Mouse (Mus musculus): ENCODE measurements around the gene Wdr66.

The Wdr66 gene

GRCm38 (mm10) chr5:123333566-123333965, 81.7 kb downstream of the Wdr66 start:
- no peak overlapping the region for H3K4me3 ChIP-seq (replicated peaks; ENCODE audit: low read length)
- H3K27me3 ChIP-seq (ENCODE audit: insufficient read depth, low read length): peaks cover 7% of the 10 kb centered on the region; the same call in 1 of the 2 replicates
- H3K9me3 ChIP-seq (ENCODE audit: low read length): no peaks in the 10 kb centered on the region
- no peak for TF ChIP-seq NANOG (IDR thresholded peaks at IDR 0.05; ENCODE audit: borderline replicate concordance, low read length)
- TF ChIP-seq POU5F1 (IDR thresholded peaks at IDR 0.05; ENCODE audit: borderline replicate concordance, low read length): no peak
- TF ChIP-seq CTCF (conservative IDR thresholded peaks at IDR 0.05; ENCODE audit: low read length): no peak
- H3K36me3 ChIP-seq (ENCODE audit: insufficient read depth, low read length): no peaks in the 10 kb centered on the region
- H3K4me1 ChIP-seq (replicated peaks; ENCODE audit: low read depth, low read length): 0 out of 2 replicates have a peak, but pooled peaks cover 4% of the 10 kb centered on the region

DNA sequence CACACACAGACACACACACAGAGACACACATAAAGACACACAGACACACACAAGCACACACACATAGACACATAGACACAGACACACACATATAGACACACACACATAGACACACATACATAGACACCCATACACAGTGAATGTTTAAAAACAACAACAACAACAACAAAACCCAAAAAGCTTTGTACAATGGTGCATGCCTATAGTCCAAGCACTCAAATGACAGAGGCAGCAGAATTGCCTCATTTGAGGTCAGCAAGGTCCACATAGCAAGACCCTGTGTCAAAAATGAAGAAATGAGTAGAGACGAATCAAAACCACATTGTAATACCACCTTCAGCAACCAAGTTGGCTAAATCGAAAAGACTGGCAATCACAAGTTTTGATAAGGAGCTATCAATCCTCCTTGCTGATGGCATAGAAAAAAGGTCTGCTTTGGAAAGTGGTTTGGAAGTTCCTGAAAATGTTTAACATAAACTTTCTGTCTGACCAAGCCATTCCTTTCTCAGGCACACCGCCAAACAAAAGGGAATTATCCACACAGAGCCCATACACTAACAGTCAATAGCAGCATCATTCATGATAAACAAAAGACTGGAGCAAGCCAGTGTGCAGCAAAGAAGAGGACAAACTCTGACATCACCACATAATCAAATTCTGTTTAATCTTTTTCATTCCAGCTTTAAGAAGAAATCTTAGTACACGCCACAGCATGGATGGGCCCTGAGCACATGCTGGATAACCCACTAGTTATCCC, 84.5 kb downstream of the Wdr66 start:
- H3K4me1 ChIP-seq (replicated peaks; ENCODE audit: low read depth, low read length): 0 out of 2 replicates have a peak, but pooled peaks cover 4% of the 10 kb centered on the region
- no peaks in the 10 kb centered on the region for H3K36me3 ChIP-seq (ENCODE audit: insufficient read depth, low read length)
- 0 out of 2 replicates have a peak, but pooled peaks cover 4% of the 10 kb centered on the region for H3K27me3 ChIP-seq (ENCODE audit: insufficient read depth, low read length)
- H3K4me3 ChIP-seq (replicated peaks; ENCODE audit: low read length): no peak overlapping the region
- no peaks in the 10 kb centered on the region for H3K9me3 ChIP-seq (ENCODE audit: low read length)
- TF ChIP-seq NANOG (IDR thresholded peaks at IDR 0.05; ENCODE audit: borderline replicate concordance, low read length): no peak
- no peak for TF ChIP-seq CTCF (conservative IDR thresholded peaks at IDR 0.05; ENCODE audit: low read length)
- no peak for TF ChIP-seq POU5F1 (IDR thresholded peaks at IDR 0.05; ENCODE audit: borderline replicate concordance, low read length)

DNA sequence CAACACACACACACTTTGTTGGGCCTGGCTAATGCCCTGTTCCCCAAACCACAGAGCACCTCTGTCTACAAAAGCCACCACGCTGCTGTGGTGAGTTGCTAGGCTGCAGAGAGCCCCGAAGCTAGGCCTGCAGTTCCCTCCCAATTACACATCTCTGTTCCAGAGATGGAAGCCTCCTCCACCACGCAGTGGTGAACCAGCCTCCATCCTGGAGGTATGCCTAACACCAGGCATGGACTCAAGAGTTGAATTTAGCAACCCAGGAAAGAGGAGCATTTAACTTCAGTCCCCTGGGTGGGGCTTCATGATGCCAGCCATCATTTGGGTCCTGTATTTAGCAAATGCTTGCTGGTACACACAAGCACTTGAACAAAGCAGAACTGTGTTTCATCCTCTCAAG, 86.6 kb downstream of the Wdr66 start:
- no peaks in the 10 kb centered on the region for H3K36me3 ChIP-seq (ENCODE audit: insufficient read depth, low read length)

GRCm38 (mm10) chr5:123343707-123344627, 92.1 kb downstream of the Wdr66 start, which contains the start of gene Bcl7a:
Gene Bcl7a (plus strand): TSS chr5:123343834.
- peaks cover 10% of the 10 kb centered on the region for H3K27me3 ChIP-seq (ENCODE audit: insufficient read depth, low read length)
- peaks cover 44% of the 10 kb centered on the region for H3K4me1 ChIP-seq (replicated peaks; ENCODE audit: low read depth, low read length)
- TF ChIP-seq NANOG (IDR thresholded peaks at IDR 0.05; ENCODE audit: borderline replicate concordance, low read length): no peak
- peak; percentile 49 for TF ChIP-seq CTCF (conservative IDR thresholded peaks at IDR 0.05; ENCODE audit: low read length)
- peak within 1 kb of the TSS; percentile 90 for H3K4me3 ChIP-seq (replicated peaks; ENCODE audit: low read length)
- H3K9me3 ChIP-seq (ENCODE audit: low read length): no peaks in the 10 kb centered on the region
- H3K36me3 ChIP-seq (ENCODE audit: insufficient read depth, low read length): no peaks in the 10 kb centered on the region; the same call in 1 of the 2 replicates

More for the DNA sequence above, 86.6 kb downstream of the Wdr66 start:
- no peak overlapping the region for H3K4me3 ChIP-seq (replicated peaks; ENCODE audit: low read length)
- H3K4me1 ChIP-seq (replicated peaks; ENCODE audit: low read depth, low read length): peaks cover 4% of the 10 kb centered on the region
- TF ChIP-seq NANOG (IDR thresholded peaks at IDR 0.05; ENCODE audit: borderline replicate concordance, low read length): no peak
- TF ChIP-seq POU5F1 (IDR thresholded peaks at IDR 0.05; ENCODE audit: borderline replicate concordance, low read length): no peak
- no peak for TF ChIP-seq CTCF (conservative IDR thresholded peaks at IDR 0.05; ENCODE audit: low read length)
- peaks cover 12% of the 10 kb centered on the region for H3K27me3 ChIP-seq (ENCODE audit: insufficient read depth, low read length)
- no peaks in the 10 kb centered on the region for H3K9me3 ChIP-seq (ENCODE audit: low read length)

- Histone ChIP-seq H3K27me3 (ENCODE audit: insufficient read depth, low read length) (peaks cover 10% of the 10 kb centered on the region), H3K9me3 (ENCODE audit: low read length) (no peaks in the 10 kb centered on the region), H3K36me3 (ENCODE audit: insufficient read depth, low read length) (no peaks in the 10 kb centered on the region; the same call in 1 of the 2 replicates), H3K4me3 (replicated peaks; ENCODE audit: low read length) (peak overlapping the region; percentile 90), H3K4me1 (replicated peaks; ENCODE audit: low read depth, low read length) (peaks cover 50% of the 10 kb centered on the region)
- no peak for TF ChIP-seq POU5F1 (IDR thresholded peaks at IDR 0.05; ENCODE audit: borderline replicate concordance, low read length)
- TF ChIP-seq NANOG (IDR thresholded peaks at IDR 0.05; ENCODE audit: borderline replicate concordance, low read length): no peak
- no peak for TF ChIP-seq CTCF (conservative IDR thresholded peaks at IDR 0.05; ENCODE audit: low read length)
Observed at GRCm38 (mm10) chr5:123344628-123344962, 92.7 kb downstream of the Wdr66 start.

GRCm38 (mm10) chr5:123344963-123345852, 93.3 kb downstream of the Wdr66 start:
- Histone ChIP-seq H3K27me3 (ENCODE audit: insufficient read depth, low read length) (peaks cover 10% of the 10 kb centered on the region), H3K36me3 (ENCODE audit: insufficient read depth, low read length) (no peaks in the 10 kb centered on the region; the same call in 1 of the 2 replicates), H3K9me3 (ENCODE audit: low read length) (no peaks in the 10 kb centered on the region), H3K4me1 (replicated peaks; ENCODE audit: low read depth, low read length) (peaks cover 53% of the 10 kb centered on the region), H3K4me3 (replicated peaks; ENCODE audit: low read length) (peak overlapping the region; percentile 90)
- no peak for TF ChIP-seq CTCF (conservative IDR thresholded peaks at IDR 0.05; ENCODE audit: low read length)
- no peak for TF ChIP-seq POU5F1 (IDR thresholded peaks at IDR 0.05; ENCODE audit: borderline replicate concordance, low read length)
- TF ChIP-seq NANOG (IDR thresholded peaks at IDR 0.05; ENCODE audit: borderline replicate concordance, low read length): no peak

GRCm38 (mm10) chr5:123345853-123346654, 94.2 kb downstream of the Wdr66 start:
- no peak for TF ChIP-seq NANOG (IDR thresholded peaks at IDR 0.05; ENCODE audit: borderline replicate concordance, low read length)
- TF ChIP-seq POU5F1 (IDR thresholded peaks at IDR 0.05; ENCODE audit: borderline replicate concordance, low read length): no peak
- no peak for TF ChIP-seq CTCF (conservative IDR thresholded peaks at IDR 0.05; ENCODE audit: low read length)
- H3K9me3 ChIP-seq (ENCODE audit: low read length): no peaks in the 10 kb centered on the region

More at GRCm38 (mm10) chr5:123345853-123346654, 94.2 kb downstream of the Wdr66 start:
- peak overlapping the region; percentile 90 for H3K4me3 ChIP-seq (replicated peaks; ENCODE audit: low read length)
- H3K4me1 ChIP-seq (replicated peaks; ENCODE audit: low read depth, low read length): peaks cover 61% of the 10 kb centered on the region
- H3K36me3 ChIP-seq (ENCODE audit: insufficient read depth, low read length): no peaks in the 10 kb centered on the region; the same call in 1 of the 2 replicates
- peaks cover 10% of the 10 kb centered on the region for H3K27me3 ChIP-seq (ENCODE audit: insufficient read depth, low read length)
